Mouse (Mus musculus) embryonic facial prominence, embryonic 14.5 days (tissue): ENCODE measurements around the gene Nmral1. TPM values are rescaled to one million over a fixed set of nuclear protein-coding genes. Genes with fewer than 3 reads are reported as not detected.
"Not testable (repeated sequence)": the region's sequence is repeated elsewhere in the genome, so short reads cannot be mapped to it uniquely, and the experiment has no call there.

Experiments
- ATAC-seq: fragments of 200-750 bp; cut with Nextera tagmentation; 2 replicates; pipeline ENCODE4 v1.8.0; 2017; ENCODE audit warnings: low read depth, moderate number of reproducible peaks, moderate TSS enrichment
- DNase-seq: peaks from one replicate; pipeline ENCODE4 v3.0.0-alpha.2; 2015; ENCODE audit warnings: low spot score
- H3K27ac ChIP-seq: fragments of 300-500 bp; sonication (generic); replicated peaks from 2 replicates; pipeline ENCODE4 v1.5.1; 2014; ENCODE audit warnings: low read depth, mild to moderate bottlenecking, low read length, moderate library complexity
- H3K27me3 ChIP-seq: fragments of 300-500 bp; sonication (generic); replicated peaks from 2 replicates; pipeline ENCODE4 v1.6.1; 2014; ENCODE audit warnings: low read length; ENCODE audit not compliant: control insufficient read depth, insufficient read depth
- H3K36me3 ChIP-seq: fragments of 300-500 bp; sonication (generic); 2 replicates; pipeline ENCODE4 v1.6.1; 2014; ENCODE audit warnings: low read length, mixed read lengths; ENCODE audit not compliant: control insufficient read depth, insufficient read depth
- H3K4me1 ChIP-seq: fragments of 300-500 bp; sonication (generic); 2 replicates; pipeline ENCODE4 v1.6.1; 2014; ENCODE audit warnings: antibody characterized with exemption, low read length; ENCODE audit not compliant: control insufficient read depth, insufficient read depth
- H3K4me2 ChIP-seq: fragments of 300-500 bp; sonication (generic); 2 replicates; pipeline ENCODE4 v1.6.1; 2014; ENCODE audit warnings: low read depth, mild to moderate bottlenecking, low read length, moderate library complexity, mixed read lengths
- H3K4me3 ChIP-seq: fragments of 300-500 bp; sonication (generic); 2 replicates; pipeline ENCODE4 v1.5.1; 2014; ENCODE audit warnings: low read depth, mild to moderate bottlenecking, low read length
- H3K9ac ChIP-seq: fragments of 300-500 bp; sonication (generic); 2 replicates; pipeline ENCODE4 v1.6.1; 2014; ENCODE audit warnings: low read depth, mild to moderate bottlenecking, low read length, moderate library complexity, mixed read lengths
- H3K9me3 ChIP-seq: fragments of 300-500 bp; sonication (generic); 2 replicates; pipeline ENCODE4 v1.6.1; 2016; ENCODE audit warnings: low read length; ENCODE audit not compliant: control insufficient read depth
- WGBS: fragments of 180-500 bp; shearing (Covaris S2); extraction: QIAGEN DNeasy Blood & Tissue Kit; methylation state at CpG from one replicate; pipeline ENCODE4 v1.1.7; 2014; 5-methylcytosine and 5-hydroxymethylcytosine counted together
- polyA plus RNA-seq: library from polyadenylated mRNA; unstranded; fragments of >200 nt; fragmentation: Nextera tagmentation; extraction: Ambion mirVana; gene quantifications from 2 replicates; pipeline ENCODE4 v1.2.1, GENCODE M21; 2014

Gene Nmral1
- polyA plus RNA-seq = 46.3 and 56.8 TPM in 2 replicates

DNA sequence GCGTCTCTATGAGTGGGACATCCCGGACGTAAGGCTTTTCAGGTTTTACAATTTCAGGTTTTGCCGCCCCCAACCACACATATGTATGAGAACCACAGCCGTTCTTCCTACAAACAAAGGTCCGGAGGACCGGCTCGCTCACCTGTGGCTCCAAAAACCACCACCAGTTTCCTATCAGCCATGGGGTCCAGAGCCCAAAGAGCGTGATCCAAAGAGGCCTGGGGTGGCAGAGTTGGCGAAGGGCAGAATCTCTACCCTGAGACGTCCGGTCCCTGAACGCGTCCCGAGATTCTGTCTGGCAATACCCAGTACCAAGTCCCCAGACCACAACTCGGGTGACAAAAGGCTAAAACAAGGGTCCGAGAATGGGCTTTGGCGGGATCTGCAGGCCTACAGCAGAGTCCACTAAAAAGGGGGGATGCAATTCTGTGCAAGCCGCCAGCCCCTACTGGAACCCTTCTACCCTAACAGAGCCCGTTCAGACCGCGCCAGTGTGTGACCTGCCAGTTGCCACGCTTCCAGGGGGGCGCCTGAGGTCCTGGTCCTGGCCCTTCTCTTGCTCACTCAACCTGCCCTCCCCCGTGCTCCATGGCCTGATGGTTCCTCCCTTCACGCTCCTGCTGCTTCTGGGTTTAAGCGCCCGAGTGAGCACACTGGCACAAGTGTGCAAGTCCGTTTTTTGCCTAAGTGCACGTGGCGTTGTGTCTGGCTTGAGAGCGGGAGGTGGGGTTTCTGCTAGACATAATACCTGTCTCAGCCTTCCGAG, at the start of gene Nmral1:
Gene Nmral1, minus strand, starts transcription at position 604 of the 766 bp plus-strand sequence.
- Histone ChIP-seq H3K9ac (peak within 1 kb of the TSS; percentile 80), H3K4me3 (peak within 1 kb of the TSS; percentile 62), H3K36me3 (peaks cover 14% of the 10 kb centered on the region; the same call in 1 of the 2 replicates), H3K9me3 (no peaks in the 10 kb centered on the region), H3K27me3 (no peaks in the 10 kb centered on the region), H3K4me2 (peak within 1 kb of the TSS; percentile 74), H3K4me1 (no peaks in the 10 kb centered on the region), H3K27ac (peak within 1 kb of the TSS; percentile 73)
- peak; percentile 88 for DNase-seq
- WGBS = 22% methylated on average over 31 of the region's 33 CpGs
- ATAC-seq = peak; percentile 88

DNA sequence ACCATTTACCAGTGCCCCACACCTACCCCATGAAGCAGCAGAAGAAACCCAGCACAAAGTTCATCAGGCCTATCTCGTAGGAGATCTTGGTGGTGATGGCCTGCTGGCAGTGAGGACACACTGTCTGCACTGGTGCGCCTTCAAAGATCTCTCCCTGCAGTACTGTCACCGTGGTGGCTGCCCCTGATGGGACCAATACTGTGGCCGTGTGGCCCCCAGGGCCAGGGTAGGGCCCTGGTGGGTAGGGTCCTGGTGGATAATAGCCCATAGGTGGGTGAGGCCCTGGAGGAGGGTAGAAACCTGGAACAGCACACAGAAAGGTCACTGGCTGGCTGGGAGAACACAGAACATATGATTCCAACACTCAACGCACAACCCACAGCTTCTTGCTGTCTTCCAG, 49.6 kb upstream of the Nmral1 start:
- Histone ChIP-seq H3K9ac (no peak overlapping the region), H3K9me3 (no peaks in the 10 kb centered on the region), H3K4me3 (no peak overlapping the region), H3K4me2 (no peak overlapping the region), H3K4me1 (no peaks in the 10 kb centered on the region), H3K36me3 (peaks cover 80% of the 10 kb centered on the region), H3K27ac (no peak overlapping the region), H3K27me3 (no peaks in the 10 kb centered on the region)
- no peak for DNase-seq
- WGBS = 91% methylated on average over 5 of the region's 5 CpGs
- ATAC-seq = no peak

- Histone ChIP-seq H3K36me3 (peaks cover 88% of the 10 kb centered on the region), H3K4me1 (no peaks in the 10 kb centered on the region), H3K4me3 (no peak overlapping the region), H3K27ac (no peak overlapping the region), H3K27me3 (no peaks in the 10 kb centered on the region), H3K9me3 (no peaks in the 10 kb centered on the region), H3K4me2 (no peak overlapping the region), H3K9ac (no peak overlapping the region)
- DNase-seq (no peak), ATAC-seq (no peak)
- WGBS = 81% methylated on average over 6 of the region's 6 CpGs
These were observed 48.0 kb upstream of the Nmral1 start for GRCm38 (mm10) chr16:4767012-4767790.

GRCm38 (mm10) chr16:4765852-4766251, 46.7 kb upstream of the Nmral1 start:
- Histone ChIP-seq H3K36me3 (peaks cover 79% of the 10 kb centered on the region), H3K9ac (no peak overlapping the region), H3K27me3 (no peaks in the 10 kb centered on the region), H3K4me2 (no peak overlapping the region), H3K9me3 (no peaks in the 10 kb centered on the region), H3K27ac (no peak overlapping the region), H3K4me3 (no peak overlapping the region), H3K4me1 (no peaks in the 10 kb centered on the region)
- ATAC-seq (no peak), DNase-seq (no peak)
- 85% methylated on average over 2 of the region's 2 CpGs for WGBS

DNA sequence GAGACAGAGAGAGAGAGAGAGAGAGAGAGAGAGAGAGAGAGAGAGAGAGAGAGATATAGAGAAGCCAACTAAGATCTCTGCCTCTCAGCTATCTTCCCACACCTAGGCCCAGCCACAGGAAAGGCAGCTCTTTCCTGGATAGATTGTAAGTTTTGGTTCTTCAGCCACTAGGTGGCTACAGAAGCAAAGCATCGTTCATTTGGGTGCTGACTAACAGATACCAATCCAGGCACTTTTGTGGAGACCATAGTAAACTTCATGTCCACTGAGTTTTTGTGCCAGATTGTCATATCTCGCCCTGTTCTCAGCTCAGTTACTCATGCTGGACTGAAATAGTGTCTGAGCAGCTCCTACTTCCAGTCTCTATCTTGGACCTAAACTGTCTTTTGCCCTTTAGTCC, 44.1 kb upstream of the Nmral1 start:
- Histone ChIP-seq H3K4me3 (no peak overlapping the region), H3K9me3 (no peaks in the 10 kb centered on the region), H3K4me1 (no peaks in the 10 kb centered on the region), H3K36me3 (peaks cover 53% of the 10 kb centered on the region), H3K27ac (no peak overlapping the region), H3K9ac (no peak overlapping the region), H3K27me3 (no peaks in the 10 kb centered on the region), H3K4me2 (no peak overlapping the region)
- ATAC-seq (0 out of 2 replicates have a peak, but pooled peaks have one; percentile 60), DNase-seq (peak; percentile 77)
- WGBS = 37% methylated on average over 2 of the region's 2 CpGs

DNA sequence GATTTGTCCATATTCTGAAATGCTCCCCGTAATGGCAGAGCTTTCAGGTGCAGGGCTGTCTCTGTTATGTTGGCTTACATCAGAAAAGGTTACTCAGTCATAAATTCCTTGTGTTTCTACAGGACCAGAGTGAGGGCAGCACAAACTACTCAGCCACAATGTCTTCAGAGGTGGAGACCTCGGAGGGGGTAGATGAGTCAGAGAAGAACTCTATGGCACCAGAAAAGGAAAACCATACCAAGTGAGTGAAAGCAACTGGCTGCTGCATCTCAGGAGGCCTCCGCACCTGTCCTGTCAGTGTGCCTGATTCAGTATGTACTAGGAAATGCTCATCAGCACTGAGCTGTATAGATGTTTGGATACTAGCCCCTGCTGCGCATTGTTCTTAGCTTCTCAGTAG, 43.3 kb upstream of the Nmral1 start:
- DNase-seq (no peak), ATAC-seq (no peak)
- Histone ChIP-seq H3K9me3 (no peaks in the 10 kb centered on the region), H3K27me3 (no peaks in the 10 kb centered on the region), H3K36me3 (peaks cover 44% of the 10 kb centered on the region), H3K4me3 (no peak overlapping the region), H3K4me1 (no peaks in the 10 kb centered on the region), H3K27ac (no peak overlapping the region), H3K4me2 (no peak overlapping the region), H3K9ac (no peak overlapping the region)
- WGBS = 94% methylated on average over 4 of the region's 4 CpGs

GRCm38 (mm10) chr16:4756660-4757335, 37.6 kb upstream of the Nmral1 start:
- 12% methylated on average over 18 of the region's 42 CpGs for WGBS
- not testable (repeated sequence) for H3K27me3 ChIP-seq, H3K4me1 ChIP-seq, H3K36me3 ChIP-seq, H3K9me3 ChIP-seq, DNase-seq
- Histone ChIP-seq H3K4me2 (peak overlapping the region; percentile 41), H3K27ac (peak overlapping the region; percentile 78), H3K4me3 (peak overlapping the region; percentile 44), H3K9ac (peak overlapping the region; percentile 58; the same call in 1 of the 2 replicates)
- peak; percentile 80 for ATAC-seq

DNA sequence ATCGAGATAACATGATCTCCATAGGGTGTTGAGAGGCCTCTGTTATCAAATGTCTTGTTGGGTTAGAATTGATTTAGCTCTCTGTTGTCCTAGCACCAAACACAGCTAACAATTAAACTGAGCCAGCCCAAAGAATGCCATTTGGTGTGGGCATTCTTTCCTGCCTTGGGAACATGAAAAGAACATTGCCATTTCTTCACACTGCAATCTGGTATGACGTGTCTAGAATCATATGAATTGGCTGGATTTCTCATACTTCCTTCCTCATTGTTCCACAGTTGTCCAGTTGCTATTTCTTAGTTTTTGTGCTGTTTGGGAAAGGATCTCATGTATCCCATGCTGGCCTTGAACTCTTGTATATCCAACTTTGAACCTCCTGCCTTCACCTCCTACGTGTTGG, 34.9 kb upstream of the Nmral1 start:
- H3K4me1 ChIP-seq = 0 out of 2 replicates have a peak, but pooled peaks cover 3% of the 10 kb centered on the region
- DNase-seq (no peak), ATAC-seq (no peak)
- H3K4me3 ChIP-seq = no peak overlapping the region
- peaks cover 6% of the 10 kb centered on the region; the same call in 1 of the 2 replicates for H3K36me3 ChIP-seq
- no peak overlapping the region for H3K9ac ChIP-seq
- no peaks in the 10 kb centered on the region for H3K9me3 ChIP-seq
- no peak overlapping the region for H3K4me2 ChIP-seq
- 82% methylated on average over 3 of the region's 3 CpGs for WGBS
- H3K27me3 ChIP-seq = no peaks in the 10 kb centered on the region
- no peak overlapping the region for H3K27ac ChIP-seq
